Mouse (Mus musculus) kidney, adult 9 months (tissue): ENCODE results near the gene Tom1l2.

ENCODE experiments used
- DNase-seq: peaks from one replicate; pipeline ENCODE4 v3.0.0; 2022

The Tom1l2 gene

DNA sequence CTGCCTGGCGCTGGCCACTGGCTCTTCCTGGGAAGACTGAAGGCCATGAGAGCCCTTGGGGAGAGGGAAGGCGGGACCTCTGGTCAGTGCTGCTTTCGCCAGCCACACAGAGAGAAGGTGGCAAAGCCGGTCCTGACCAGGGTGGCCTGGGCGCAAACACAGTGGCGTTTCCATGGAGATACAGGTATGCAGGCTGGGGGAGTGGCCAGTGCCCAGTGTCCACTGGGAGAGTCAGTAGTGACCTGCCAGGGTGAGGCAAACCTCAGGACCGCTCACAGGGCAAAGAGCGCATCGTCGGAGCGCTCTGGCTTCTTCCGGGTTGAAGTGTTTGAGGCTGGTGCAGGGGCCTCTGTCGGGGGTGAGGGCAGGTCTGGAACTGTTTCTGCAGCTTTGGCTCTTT lies 122.9 kb downstream of the Tom1l2 start:
- peak; percentile 70 for DNase-seq

DNA sequence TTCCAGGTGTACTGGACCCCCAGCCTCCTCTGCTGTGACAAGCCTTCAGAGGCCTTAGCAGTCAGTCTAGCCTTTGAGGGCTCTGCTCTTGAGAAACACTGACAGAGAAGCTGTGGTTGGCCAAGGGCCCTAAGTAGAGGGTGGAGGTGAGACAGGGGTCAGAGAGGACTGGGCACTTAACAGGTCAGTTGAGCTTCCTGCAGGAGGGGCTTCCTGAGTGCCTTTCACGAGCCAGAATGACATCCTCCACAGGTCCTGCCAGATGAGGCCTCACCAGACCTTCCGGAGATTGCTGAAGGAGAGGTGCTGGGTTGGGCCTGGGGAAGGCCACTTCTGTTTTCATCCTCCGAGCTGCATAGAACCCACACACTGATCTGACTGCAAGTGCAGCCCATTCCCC lies 124.2 kb downstream of the Tom1l2 start:
- DNase-seq = no peak

GRCm38 (mm10) chr11:60225874-60226273 lies 126.8 kb downstream of the Tom1l2 start:
- DNase-seq = no peak

- peak; percentile 36 for DNase-seq
Observed at GRCm38 (mm10) chr11:60224676-60225075, 128.0 kb downstream of the Tom1l2 start.

DNA sequence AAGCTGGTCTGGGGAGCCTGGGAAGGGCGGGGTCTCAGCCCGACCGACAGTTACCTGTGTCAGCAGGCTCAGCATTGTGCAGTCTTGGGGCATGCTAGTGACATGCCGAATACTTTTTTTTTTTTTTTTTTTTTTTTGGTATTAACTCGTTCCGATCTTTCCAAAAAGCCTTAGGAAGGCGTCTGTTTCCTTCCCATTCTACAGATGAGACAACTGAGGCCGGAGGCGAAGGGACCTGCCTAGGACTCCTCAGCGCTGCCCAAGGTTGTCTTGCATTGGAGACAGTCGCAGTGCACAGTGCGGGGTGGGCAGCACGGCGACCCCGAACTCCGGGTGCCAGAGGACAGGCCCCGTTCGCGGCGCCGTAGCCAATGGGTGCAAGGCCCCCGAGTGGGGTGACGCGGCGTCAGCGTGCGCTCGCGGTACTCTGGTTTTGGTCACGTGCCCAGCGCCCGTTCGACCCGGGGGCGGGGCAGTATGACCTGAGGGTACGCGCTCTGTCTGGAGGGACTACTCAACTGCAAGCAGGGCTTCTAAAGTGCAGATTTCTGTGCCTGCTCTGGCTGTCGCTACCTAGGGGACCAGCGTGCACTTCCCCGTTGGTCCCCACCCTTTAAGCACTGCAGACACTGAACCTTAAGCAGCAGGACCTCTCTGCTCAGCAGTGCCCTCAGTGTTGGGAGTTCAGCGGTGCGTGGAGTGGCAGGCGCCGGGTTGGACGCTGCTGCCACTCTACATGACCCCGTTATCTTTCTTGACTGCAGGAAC lies 130.1 kb downstream of the Tom1l2 start, which contains the start of gene Srebf1:
Gene Srebf1, minus strand, starts transcription at position 113 of the 768 bp plus-strand sequence.
- DNase-seq = peak; percentile 84

DNA sequence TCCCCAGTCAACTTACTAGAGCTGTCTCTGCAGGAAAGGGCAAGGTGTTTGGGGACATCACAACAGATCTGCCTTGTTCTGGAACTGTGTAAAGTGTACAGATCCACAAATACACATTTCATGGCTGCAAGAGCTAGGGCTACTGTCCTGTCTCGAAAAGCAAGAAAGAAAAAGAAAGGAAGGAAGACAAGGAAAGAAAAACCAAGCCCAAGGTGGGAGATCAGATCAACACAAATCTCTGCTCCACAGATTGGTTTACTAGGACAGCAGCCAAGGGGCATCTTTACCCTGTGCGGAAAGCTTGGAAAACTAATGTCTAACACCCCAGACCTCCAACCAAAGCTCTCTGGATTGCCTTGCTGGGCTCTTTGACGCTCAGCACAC lies 130.6 kb downstream of the Tom1l2 start:
- no peak for DNase-seq

DNA sequence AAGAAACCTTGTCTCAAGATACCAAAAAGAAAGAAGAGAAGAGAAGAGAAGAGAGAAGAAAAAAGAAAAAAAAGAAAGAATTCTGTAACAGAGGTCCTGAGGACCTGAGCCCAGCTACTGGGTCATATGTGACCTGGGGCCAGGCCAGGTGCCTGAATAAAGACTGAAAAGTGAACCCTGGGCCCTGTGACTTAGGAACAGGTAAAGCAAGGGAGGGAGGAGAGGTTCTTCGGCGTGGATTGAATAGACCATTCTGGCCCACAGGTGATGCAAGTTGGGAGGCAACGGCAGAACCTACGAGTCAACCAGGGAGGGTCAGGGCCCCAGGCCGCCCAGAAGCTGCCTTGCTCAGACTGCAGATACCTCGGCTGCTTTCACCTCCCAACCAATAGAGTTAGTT lies 131.3 kb downstream of the Tom1l2 start:
- no peak for DNase-seq

GRCm38 (mm10) chr11:60220291-60220804 lies 132.4 kb downstream of the Tom1l2 start:
- peak; percentile 96 for DNase-seq

DNA sequence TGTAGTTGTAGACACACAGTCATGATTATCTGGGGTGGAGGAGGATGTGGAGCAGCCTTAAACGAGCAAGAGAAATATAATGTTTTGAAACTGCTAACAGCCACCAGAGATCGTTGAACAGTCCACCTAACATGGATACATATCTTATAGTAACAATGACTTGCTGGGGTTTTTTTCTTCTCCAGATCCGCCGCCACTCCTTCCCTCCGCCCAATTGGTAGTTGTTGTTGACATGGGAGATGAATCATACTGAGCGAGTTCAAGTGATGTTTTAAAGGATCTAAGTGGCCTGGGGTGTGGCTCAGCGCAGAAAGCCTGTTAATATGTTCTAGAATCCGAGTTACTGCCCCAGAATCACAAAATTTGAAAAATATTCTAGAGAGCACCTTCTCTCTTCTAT lies 133.1 kb downstream of the Tom1l2 start:
- no peak for DNase-seq

DNA sequence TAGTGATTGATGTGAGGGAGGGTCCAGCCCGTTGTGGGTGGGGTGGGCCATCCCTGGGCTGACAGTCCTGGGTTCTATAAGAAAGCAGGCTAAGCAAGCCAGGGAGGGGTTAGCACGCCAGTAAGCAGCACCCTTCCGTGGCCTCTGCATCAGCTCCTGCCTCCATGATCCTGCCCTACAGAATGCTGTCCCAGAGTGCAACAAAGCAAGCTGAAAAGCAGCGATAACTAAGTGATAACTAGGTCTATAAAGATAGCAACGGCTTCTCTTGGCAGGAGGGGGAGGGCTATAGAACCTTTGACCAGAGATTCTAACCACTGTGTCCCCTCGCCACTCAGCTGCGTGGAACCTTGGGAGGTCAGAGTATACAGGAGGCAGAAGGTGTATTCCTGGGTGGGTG lies 135.2 kb downstream of the Tom1l2 start:
- no peak for DNase-seq

DNA sequence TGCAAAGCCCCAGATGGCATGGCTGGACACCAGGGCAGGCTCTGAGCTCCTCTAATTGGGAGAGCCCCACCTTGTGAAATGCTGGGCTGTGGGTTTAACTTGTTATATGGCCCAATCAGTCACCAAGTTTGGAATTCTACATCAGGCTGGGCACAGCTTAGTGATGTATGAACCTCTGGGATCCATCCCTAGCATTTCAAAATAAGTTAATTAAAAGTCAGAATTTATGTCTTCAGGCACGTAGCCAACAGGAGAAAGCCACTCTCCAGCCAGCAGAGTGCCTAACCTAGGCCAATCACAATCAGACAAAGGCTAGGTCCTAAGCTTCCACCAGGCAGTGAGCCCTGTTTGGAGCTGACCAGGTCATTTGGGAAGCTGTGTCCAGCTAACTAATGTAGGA lies 136.0 kb downstream of the Tom1l2 start:
- DNase-seq = peak; percentile 34

DNA sequence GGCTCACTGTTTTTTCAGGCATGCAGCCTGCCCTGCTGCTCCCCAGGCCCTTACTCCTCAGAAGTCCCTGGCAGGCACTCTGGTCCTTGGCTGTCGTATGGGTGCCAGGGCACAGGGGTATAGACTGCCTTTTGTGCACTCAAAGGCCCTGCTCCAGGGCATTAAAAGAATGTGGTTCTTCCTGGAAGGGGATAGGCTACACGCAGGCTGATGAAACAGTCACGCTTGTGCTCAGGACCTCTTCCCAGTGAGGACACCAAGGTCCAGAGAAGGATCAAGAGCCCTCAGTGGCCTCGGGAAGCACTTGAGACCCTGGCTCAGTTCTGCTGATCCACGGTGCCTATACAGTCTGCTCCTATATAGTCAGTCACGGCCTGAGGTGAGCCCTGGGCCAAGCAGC lies 139.4 kb downstream of the Tom1l2 start:
- no peak for DNase-seq

DNA sequence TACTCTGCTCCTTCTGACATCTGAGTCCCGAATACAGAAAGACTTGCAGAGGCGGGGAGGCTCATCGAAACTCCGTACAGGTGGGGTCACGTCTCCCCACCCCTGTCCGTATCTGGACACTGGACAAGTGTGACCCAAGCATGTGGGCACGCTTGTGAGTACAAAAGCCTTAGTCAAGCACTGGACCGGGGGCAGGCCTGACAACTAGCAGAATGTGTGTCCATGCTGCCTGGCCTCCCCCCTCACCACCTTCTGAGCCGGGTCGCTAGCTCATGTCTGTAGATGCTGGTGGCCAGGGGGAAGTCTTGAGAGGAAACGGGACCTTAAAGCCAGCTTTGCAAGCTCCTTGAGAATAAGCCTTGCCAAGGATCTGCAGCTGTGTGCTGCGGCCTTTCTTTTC lies 140.9 kb downstream of the Tom1l2 start:
- no peak for DNase-seq

- peak; percentile 20 for DNase-seq
Observed at GRCm38 (mm10) chr11:60211152-60211551, 141.6 kb downstream of the Tom1l2 start.

- DNase-seq = peak; percentile 96
Observed at GRCm38 (mm10) chr11:60210305-60210724, 142.4 kb downstream of the Tom1l2 start.

- DNase-seq = no peak
Observed at GRCm38 (mm10) chr11:60209933-60210249, 142.8 kb downstream of the Tom1l2 start.

DNA sequence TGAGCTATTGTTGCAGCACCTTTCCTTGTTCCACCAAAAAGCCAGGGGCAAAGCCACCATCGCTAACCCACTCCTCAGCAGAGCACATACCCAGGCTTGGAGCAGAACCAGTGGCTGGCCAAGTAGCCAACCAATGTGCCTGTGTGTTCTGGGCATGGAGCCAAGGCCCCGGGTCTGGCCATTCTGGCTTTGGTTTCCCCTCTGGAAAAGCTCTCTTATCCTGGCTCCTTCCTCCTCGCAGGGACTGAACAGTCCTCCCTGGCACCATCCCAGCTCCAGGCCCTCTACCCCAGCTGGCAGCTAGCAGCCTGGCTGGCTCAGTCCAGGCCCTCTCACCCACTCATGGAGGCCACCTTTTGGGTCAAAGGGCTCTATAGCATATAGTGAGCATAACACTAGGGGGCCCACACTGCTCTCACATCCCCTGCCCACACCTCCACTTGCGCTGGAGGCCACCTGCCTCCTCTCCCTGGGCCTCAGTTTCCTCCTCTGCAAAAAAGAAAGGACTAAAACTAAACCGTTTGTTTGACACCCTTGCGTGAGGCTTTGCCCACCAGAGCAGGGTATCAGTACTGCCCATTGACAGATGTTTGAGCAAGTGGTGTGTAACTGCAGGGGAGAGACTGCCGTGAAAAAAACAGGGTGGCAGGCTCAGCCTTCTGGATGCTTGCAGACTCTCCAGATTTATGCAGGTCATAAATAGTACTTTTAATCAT lies 143.3 kb downstream of the Tom1l2 start:
- DNase-seq = peak; percentile 84

DNA sequence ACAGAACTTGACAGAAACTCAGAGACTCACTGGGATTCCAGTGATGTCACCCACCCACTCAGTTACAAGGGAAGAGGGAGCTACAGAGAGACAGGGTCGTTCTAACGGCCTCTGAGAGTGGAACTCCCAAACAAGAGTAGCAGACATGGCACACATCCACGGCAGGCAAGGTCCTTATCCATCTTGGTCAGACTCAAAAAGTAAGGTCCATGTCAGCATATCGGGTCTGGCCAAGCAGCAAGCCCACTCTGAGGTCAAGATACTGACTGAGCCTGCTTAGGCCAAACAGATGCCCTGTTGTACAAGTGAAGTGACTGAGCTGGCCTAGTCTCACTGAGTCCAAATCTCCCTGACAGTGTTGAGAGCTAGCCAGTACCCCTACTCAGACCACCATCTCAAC lies 144.0 kb downstream of the Tom1l2 start:
- DNase-seq = no peak

- DNase-seq = peak; percentile 60
Observed at GRCm38 (mm10) chr11:60208201-60208600, 144.5 kb downstream of the Tom1l2 start.

- DNase-seq = no peak
Observed at GRCm38 (mm10) chr11:60206207-60206606, 146.5 kb downstream of the Tom1l2 start.

- no peak for DNase-seq
Observed at GRCm38 (mm10) chr11:60205026-60205425, 147.7 kb downstream of the Tom1l2 start.

GRCm38 (mm10) chr11:60202710-60203638 lies 149.7 kb downstream of the Tom1l2 start:
- no peak for DNase-seq

DNA sequence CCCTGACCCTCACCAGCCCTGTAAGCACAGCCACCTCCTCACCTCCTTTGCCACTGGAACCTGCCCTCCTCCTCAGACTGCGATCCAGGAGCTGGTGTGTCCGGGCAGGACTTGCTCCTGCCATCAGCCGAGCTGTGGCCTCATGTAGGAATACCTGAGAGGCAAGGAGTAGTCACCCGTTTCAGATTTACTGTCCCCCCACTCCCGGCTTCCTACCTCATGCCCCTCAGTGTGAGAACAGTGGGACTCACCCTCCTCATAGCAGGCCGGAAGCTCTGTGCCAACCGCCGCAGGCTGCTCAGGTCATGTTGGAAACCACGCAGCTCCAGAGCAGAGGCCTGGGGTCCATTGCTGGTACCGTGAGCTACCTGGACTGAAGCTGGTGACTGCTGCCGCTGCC lies 152.3 kb downstream of the Tom1l2 start:
- DNase-seq = no peak
